Mouse (Mus musculus) brain, embryonic 14.5 days (tissue): ENCODE results near the gene Zc3h15. TPM values are rescaled to one million over a fixed set of nuclear protein-coding genes. Genes with fewer than 3 reads are reported as not detected.
"Not testable (repeated sequence)": the region's sequence is repeated elsewhere in the genome, so short reads cannot be mapped to it uniquely, and the experiment has no call there.

Experiments
- DNase-seq: peaks from one replicate; pipeline ENCODE4 v3.0.0-alpha.2; 2011; ENCODE audit warnings: low read depth
- CTCF ChIP-seq: fragments of 200-500 bp; IDR thresholded peaks from 2 replicates; pipeline ENCODE4 v1.5.1; 2012; ENCODE audit warnings: inconsistent platforms, mild to moderate bottlenecking, moderate library complexity, borderline replicate concordance; ENCODE audit not compliant: insufficient read depth, insufficient read length; ENCODE audit errors: extremely low read depth
- POLR2A ChIP-seq: fragments of 200-500 bp; IDR thresholded peaks from 2 replicates; pipeline ENCODE4 v1.6.1; 2012; ENCODE audit warnings: mild to moderate bottlenecking, inconsistent platforms, borderline replicate concordance; ENCODE audit not compliant: poor library complexity, insufficient read depth, insufficient read length, severe bottlenecking; ENCODE audit errors: extremely low read depth
- polyA plus RNA-seq: library from polyadenylated mRNA; depleted of rRNA; stranded (reverse); fragments of >200 nt; gene quantifications from 2 replicates; pipeline ENCODE4 v1.2.3, GENCODE M21; 2012

Zc3h15 gene
- polyA plus RNA-seq, 1 experiment = 129 TPM

DNA sequence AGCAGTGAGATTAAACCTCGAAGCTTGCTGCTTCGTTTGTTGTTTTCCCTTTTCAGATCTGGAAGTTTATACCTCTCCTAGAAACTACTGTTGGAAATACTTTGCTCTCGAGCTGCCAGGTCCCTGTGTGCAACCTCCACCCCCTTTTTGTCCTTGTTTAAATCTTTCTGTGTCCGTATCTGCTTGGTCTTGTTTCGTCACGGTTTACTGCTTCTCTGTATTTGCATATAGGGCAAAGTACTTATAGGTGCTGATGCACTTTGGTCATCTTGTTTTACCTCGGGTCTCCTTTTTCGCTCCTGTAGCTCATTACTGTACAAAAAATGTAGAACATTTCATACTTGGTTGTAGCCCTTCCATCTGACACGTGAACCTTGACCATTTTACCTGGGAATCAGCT lies 4.7 kb downstream of the Zc3h15 start:
- TF ChIP-seq CTCF = no peak
- no peak for TF ChIP-seq POLR2A
- DNase-seq = no peak

- no peak for DNase-seq
- TF ChIP-seq POLR2A = no peak
- TF ChIP-seq CTCF = no peak
These were observed 8.4 kb downstream of the Zc3h15 start for GRCm38 (mm10) chr2:83652606-83653005.

DNA sequence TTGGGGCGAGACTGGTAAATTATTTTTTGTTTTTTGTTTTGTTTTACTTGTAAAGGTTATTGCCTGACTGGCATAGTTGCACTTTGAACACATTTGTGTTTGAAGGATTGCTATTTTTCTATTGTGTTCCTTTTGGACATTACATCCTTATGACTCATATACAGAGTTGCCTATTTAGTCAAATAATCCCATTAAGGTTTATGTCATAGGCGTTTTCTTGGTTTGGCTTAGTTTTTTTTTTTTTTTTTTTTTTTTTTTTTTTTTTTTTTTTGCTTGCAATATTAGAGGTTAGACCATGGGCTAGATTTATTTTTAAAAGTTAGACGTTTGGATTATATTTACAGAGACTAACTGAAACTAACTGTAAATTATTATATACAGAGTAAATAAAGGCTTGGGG lies 15.0 kb downstream of the Zc3h15 start:
- no peak for DNase-seq
- TF ChIP-seq POLR2A (no peak), CTCF (no peak)

DNA sequence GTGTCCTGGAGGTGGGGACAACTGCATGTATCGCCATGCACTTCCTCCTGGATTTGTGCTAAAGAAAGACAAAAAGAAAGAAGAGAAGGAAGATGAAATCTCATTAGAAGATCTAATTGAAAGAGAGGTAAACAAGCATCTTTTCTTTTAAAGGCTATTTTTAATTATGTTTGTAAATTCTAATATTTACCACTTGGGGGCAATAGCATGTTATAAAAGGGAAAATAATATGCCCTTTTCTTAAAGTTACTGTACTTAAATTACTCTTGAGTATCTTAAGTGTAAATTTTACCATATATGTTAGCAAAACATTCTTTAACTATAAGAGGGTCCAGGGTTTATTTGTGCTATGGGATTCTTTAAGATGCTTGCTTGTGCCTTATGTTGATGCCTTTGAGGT lies 15.9 kb downstream of the Zc3h15 start:
- TF ChIP-seq POLR2A = no peak
- TF ChIP-seq CTCF = no peak
- DNase-seq = no peak

GRCm38 (mm10) chr2:83661351-83661750 lies 17.1 kb downstream of the Zc3h15 start:
- DNase-seq = no peak
- TF ChIP-seq CTCF (no peak), POLR2A (no peak)

GRCm38 (mm10) chr2:83665051-83665450 lies 20.8 kb downstream of the Zc3h15 start:
- DNase-seq = not testable (repeated sequence)

DNA sequence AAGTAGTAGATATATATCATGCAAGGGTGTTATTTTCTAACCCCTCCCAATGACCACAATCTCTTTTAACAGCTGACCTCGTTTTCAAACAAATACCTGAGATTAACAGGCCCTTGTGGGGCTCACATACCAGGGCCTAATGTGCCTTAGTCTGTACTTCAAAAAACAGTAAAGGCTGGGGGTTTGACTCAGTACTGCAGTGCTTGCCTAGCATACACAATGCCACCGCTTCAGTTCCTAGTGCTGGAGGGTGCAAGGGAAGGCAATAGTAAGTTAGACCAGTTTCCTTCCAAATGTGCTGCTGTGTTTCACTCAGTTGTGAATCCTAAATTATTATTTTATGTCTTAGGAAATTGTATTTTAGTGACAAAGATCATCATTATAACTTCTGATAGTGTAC lies 23.2 kb downstream of the Zc3h15 start:
- TF ChIP-seq POLR2A (no peak), CTCF (no peak)
- DNase-seq = no peak

- no peak for DNase-seq
- TF ChIP-seq CTCF = no peak
- TF ChIP-seq POLR2A = no peak
These were observed 23.8 kb downstream of the Zc3h15 start for GRCm38 (mm10) chr2:83668052-83668451.

GRCm38 (mm10) chr2:83669988-83670387 lies 25.8 kb downstream of the Zc3h15 start:
- no peak for TF ChIP-seq CTCF
- no peak for TF ChIP-seq POLR2A
- DNase-seq = no peak

- TF ChIP-seq POLR2A (no peak), CTCF (no peak)
- no peak for DNase-seq
These were observed 27.6 kb downstream of the Zc3h15 start for GRCm38 (mm10) chr2:83671843-83672242.

- TF ChIP-seq POLR2A (no peak), CTCF (no peak)
- DNase-seq = no peak
These were observed 28.8 kb downstream of the Zc3h15 start for GRCm38 (mm10) chr2:83673067-83673466.

GRCm38 (mm10) chr2:83673843-83674242 lies 29.6 kb downstream of the Zc3h15 start:
- no peak for DNase-seq
- TF ChIP-seq POLR2A = no peak
- no peak for TF ChIP-seq CTCF

DNA sequence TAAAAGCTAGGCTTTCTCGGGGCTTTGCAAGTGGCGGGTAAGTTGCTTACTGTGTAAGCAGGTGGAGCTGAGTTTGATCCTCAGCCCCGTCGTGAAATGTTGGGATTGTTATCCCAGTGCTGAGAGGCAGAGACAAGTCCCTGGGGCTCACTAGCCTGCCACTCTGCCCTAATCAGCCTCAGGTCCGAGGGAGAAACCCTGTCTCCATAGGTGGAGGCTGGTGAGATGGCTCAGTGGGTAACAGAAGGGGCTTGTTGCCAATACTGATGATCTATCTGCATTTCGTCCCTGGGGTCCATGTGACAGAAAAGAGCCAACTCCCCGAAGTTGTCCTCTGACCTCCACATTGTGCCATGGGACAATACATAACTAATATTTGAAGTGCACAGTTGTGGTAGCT lies 30.2 kb downstream of the Zc3h15 start:
- TF ChIP-seq CTCF (no peak), POLR2A (no peak)
- DNase-seq = no peak

- DNase-seq = no peak
- TF ChIP-seq POLR2A (no peak), CTCF (no peak)
These were observed 30.7 kb downstream of the Zc3h15 start for GRCm38 (mm10) chr2:83674896-83675295.
